Mouse (Mus musculus) embryonic facial prominence, embryonic 13.5 days (tissue): ENCODE measurements around the gene Bpnt1. TPM values are rescaled to one million over a fixed set of nuclear protein-coding genes. Genes with fewer than 3 reads are reported as not detected.

Experiments
- microRNA counts: library from miRNA; unstranded; fragments of <30 nt; microRNA quantifications from one replicate; lab custom pipeline; 2016
- microRNA-seq: library from miRNA; unstranded; fragments of <30 nt; microRNA quantifications from one replicate; pipeline ENCODE4, GENCODE M21; 2016
- polyA plus RNA-seq: library from polyadenylated mRNA; unstranded; fragments of >200 nt; fragmentation: Nextera tagmentation; extraction: Ambion mirVana; gene quantifications from 2 replicates; pipeline ENCODE4 v1.2.1, GENCODE M21; 2015

The Bpnt1 gene
- polyA plus RNA-seq, 1 experiment from 2014 or later = 21.8 TPM

MicroRNAs within 50 kb of the gene (microRNA counts, 519-probe panel; counts per million panel counts)
- microRNA mmu-miR-194 (lab: Ali Mortazavi, UCI) = 1,922 counts per million, percentile 50 among the panel's probes with 10 or more counts

Small RNA genes within 50 kb of the gene (microRNA-seq; reads per million reads assigned to microRNA genes)
- gene Mir194-1 (1.3 reads per million), gene Mir215 (5.5 reads per million, percentile 20 among the genes with 10 or more reads in this experiment)

Other genes starting within 250 kb of the Bpnt1 start
- 20.9 and 22.3 TPM in 2 replicates for gene Rab3gap2, start 128.0 kb upstream of the Bpnt1 start, polyA plus RNA-seq
- gene Iars2, start 2.8 kb upstream of the Bpnt1 start, polyA plus RNA-seq = 23.3 and 27.4 TPM in 2 replicates
- gene Eprs, start 30.9 kb downstream of the Bpnt1 start, polyA plus RNA-seq = 151 and 161 TPM in 2 replicates
- 0.31 and 0.44 TPM in 2 replicates for gene Slc30a10, start 122.7 kb downstream of the Bpnt1 start, polyA plus RNA-seq